Mouse (Mus musculus): ENCODE data around the gene Copz2. TPM values are rescaled to one million over a fixed set of nuclear protein-coding genes. Genes with fewer than 3 reads are reported as not detected.
"Not testable (repeated sequence)": the region's sequence is repeated elsewhere in the genome, so short reads cannot be mapped to it uniquely, and the experiment has no call there.

Gene Copz2
- 1 to 10 TPM; 5.5 to 7.8 TPM for total RNA-seq (2021)

GRCm38 (mm10) chr11:96849681-96850467 is at the start of gene Copz2:
Gene Copz2 (plus strand): TSS chr11:96849870.
- no peak for DNase-seq

DNA sequence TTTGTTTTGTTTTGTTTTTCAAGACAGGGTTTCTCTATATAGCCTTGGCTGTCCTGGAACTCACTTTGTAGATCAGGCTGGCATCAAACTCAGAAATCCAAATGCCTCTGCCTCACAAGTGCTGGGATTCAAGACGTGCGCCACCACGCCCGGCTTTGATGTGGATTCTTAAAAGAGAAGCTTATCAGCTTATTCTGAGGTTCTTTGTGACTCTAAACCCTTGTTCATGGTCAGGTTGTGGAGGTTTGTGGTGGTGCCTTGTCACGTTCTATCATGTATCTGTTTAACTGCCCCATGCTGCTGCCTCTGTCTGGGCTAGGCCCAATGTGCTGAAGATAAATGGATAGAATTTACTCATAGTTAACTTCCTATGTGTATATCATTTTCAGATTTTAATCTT is 44.1 kb upstream of the Copz2 start:
- DNase-seq = no peak

- DNase-seq = no peak
Observed at GRCm38 (mm10) chr11:96808066-96808465, 41.6 kb upstream of the Copz2 start.

DNA sequence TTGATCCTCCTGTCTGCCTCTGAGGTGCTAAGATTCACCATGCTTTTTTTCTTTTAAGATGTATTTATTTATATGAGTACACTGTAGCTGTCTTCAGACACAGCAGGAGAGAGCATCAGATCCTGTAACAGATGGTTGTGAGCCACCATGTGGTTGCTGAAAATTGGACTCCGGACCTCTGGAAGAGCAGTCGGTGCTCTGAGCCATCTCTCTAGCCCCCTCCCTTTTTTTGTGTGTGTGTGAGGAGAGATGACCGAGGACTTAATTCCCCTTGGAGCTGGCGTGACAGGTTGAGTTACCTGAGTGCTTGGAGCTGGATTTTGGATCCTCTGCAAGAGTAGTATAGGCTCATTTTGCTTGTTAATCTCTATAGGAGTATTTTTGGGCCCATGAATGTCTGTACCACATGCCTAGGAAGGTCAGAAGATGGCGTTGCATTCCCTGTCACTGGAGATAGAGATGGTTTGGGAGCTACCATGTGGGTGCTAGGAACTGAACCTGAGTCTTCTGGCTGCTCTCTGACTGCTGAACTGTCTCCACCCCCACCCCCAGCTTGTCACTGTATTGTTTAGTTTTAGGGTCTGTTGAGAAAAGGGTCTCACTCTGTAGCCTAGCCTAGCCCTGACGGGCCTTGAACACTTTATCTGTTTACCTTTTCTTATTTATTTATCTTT is 40.0 kb upstream of the Copz2 start:
- no peak for DNase-seq

DNA sequence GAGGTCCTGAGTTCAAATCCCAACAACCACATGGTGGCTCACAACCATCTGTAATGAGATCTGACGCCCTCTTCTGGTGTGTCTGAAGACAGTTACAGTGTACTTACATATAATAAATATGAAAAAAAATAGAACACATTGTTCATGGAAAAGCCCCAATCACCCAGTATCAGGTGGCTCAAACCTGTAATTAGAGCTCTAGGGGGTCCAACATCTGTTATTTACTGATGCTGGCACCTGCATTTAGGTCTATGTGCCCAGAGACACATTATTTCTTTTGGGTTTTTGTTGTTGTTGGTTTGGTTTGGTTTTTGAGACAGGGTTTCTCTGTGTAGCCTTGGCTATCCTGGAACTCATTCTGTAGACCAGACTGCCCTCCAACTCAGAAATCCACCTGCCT is 38.5 kb upstream of the Copz2 start:
- not testable (repeated sequence) for DNase-seq

DNA sequence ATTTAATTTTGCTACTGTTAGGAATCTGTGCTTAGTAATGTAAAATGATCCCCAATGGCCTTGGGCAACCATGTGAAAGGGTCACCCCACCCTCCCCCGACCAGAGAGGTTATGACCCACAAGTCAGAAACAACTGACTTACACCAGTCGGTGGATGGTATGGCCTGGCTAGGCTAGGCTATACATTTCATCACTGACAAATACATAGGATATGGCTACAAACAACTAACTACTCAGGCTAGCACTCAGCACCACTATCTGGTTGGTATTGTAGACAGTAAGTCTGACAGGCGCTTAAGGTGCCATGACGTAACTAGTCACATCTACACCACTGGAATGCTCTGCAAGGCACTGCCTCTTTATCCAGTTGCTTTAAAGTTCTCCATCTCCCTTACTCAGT is 36.2 kb upstream of the Copz2 start:
- DNase-seq = no peak

- DNase-seq = no peak
Observed at GRCm38 (mm10) chr11:96813920-96814319, 35.8 kb upstream of the Copz2 start.

DNA sequence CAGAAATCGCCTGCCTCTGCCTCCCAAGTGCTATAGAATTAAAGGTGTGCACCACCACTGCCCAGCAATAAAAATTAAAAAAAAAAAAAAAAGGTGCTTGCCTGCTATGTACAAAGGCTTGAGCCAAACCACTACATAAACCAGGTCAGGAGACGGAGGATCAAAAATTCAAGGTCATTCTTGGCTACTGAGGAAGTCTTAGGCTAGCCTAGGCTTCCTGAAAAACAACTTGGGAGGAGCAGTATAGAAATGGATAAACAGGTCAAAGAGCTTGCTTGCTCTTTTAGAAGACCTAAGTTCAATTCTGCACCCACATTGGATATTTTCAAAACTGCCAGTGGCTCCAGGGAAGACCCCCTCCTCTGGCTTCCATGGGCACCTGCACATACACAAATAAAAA is 35.2 kb upstream of the Copz2 start:
- DNase-seq = no peak

- DNase-seq = no peak
Observed at GRCm38 (mm10) chr11:96815895-96816294, 33.8 kb upstream of the Copz2 start.

- no peak for DNase-seq
Observed at GRCm38 (mm10) chr11:96816494-96816893, 33.2 kb upstream of the Copz2 start.

DNA sequence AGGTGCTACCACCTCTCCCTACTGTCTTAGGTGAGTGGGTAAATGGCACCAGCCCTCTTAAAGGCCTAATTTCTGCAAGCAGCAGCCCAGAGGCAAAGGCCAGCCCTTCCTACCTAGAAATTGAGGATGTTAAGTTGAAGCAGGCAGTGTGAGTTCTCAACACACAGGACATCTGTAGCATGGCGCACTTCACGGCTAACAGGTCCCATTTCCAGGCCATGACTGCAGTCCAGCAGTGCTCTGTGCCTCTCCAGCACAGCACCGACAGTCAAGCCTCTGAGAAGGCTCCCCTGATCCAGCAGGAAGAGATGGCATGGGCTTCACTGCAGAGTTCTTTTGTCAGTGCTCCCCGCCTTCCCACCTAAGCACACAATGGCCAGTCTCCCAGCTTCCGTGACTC is 32.7 kb upstream of the Copz2 start:
- no peak for DNase-seq

DNA sequence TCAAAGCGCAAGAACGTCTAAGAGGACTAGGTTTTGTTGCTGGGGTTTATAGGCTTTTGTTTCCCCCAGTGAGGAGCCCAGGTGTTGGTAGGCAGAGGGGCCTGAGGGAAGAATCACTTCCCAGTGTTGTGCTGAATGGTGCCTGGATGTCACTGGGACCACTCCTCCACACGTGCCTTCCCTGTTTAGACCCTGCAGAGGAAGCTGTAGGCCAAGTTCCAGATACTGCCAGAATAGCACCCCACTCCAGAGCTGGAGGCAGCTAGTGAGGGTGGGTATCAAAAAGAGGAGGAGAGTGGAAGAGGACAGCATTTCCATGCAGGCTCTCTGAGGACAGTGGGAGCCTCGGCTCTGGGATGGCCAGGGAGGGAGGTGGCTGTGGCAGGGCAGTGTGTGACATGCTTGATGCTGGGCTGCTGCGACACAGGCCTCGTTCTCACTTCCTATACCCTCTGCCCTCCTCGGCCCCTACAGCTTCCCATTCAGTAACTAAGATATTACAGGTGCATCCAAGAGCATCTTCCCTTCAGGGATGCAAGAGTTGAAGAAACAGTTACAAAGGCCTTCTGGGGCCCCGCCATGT is 31.5 kb upstream of the Copz2 start:
- no peak for DNase-seq

DNA sequence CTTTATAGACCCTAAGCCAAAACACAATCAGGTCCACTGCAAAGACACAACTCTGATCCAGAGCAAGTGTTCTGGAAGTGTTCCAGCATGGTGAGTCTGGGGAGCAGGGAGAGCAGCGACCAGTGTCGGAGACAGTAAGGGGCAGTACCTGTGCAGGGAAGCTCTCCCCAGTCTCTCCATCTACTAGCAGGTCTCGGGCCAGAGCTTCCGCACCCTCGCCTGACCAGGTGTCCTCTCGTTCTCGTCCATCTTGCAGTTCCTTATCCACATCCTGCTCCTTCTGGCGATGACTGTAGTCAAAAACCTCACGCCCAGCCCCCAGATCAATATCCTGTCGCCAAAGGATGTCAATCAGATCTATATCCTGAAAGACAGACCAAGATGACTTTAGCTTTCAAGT is 27.7 kb upstream of the Copz2 start:
- no peak for DNase-seq

DNA sequence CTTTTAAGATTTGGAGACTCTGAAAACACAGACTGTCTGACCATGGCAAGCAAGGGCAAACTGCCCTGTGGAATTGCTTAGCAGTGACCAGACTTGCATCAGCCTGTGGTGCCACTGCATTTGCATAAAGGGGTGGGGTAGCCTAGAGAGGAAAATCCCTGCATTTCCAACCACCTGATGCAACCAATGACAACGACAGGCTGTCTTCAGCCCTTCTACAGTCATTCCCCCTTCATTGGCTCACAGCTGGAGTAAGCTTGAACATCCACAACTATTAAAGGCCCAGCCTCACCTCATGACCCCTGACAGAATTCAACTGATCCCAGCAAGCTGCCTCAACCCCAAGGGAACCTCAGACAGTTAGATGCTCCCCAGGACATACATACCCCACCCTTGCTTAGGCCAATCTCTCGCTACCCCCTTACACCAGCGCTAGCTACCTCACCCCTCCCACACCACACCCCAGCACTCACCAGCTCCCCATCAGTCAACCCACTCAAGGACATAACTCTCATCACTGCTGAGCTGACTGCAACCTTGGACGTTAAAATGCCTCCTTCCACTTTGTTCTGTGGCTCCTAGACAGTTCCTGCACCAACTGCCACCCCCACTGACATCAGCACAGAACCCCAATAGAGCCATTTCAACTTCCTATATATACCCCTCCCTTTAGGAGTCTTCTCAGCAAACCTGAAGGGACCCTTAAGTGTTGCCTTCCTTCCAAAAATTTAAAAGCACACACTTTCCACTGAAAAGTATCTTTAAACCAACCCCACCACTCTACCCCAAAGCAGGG is 26.8 kb upstream of the Copz2 start:
- no peak for DNase-seq

- DNase-seq = no peak
Observed at GRCm38 (mm10) chr11:96823471-96823837, 26.2 kb upstream of the Copz2 start.

DNA sequence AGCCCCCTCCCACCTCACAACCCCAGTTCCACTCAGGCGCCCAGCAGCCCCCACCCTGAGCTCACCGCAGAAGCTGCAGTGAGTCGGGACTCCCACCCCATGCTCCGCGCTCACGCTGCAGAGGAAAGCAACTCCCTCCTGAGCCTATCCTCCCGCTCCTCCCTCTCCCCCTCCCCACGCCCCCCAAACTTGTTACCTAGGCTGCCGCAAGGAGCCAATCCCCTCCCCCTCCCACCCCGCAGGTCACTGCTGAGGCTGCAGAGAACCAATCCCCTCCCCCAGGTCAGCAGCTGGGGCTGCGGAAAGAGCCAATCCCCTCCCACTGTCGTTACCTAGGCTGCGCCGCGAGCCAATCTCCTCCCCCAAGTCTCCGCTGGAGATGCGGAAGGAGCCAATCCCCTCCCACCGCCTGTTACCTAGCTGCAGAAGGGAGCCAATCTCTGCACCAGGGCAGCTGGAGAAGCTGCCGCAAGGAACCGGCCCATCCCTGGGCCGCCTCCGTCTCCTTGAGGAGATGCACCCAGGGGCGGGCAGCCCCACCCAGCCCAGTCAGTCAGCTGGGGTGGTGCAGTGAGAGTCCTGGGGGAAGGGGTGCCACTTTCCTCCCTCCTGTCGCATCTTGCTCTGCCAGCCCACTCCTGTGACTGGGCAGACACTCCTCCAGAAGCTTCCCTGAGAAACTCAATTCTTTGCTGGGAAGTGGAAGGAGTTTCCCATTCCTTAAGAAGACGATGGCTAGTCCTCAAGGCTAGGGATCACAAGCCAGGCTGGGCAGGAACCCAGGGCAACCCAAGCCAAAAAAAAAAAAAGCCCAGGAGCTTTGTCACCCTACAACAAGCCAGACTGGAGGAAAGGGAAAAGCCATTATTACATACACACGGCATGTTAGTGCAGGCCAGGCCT is 25.5 kb upstream of the Copz2 start:
- peak; percentile 81 to 87 for DNase-seq

DNA sequence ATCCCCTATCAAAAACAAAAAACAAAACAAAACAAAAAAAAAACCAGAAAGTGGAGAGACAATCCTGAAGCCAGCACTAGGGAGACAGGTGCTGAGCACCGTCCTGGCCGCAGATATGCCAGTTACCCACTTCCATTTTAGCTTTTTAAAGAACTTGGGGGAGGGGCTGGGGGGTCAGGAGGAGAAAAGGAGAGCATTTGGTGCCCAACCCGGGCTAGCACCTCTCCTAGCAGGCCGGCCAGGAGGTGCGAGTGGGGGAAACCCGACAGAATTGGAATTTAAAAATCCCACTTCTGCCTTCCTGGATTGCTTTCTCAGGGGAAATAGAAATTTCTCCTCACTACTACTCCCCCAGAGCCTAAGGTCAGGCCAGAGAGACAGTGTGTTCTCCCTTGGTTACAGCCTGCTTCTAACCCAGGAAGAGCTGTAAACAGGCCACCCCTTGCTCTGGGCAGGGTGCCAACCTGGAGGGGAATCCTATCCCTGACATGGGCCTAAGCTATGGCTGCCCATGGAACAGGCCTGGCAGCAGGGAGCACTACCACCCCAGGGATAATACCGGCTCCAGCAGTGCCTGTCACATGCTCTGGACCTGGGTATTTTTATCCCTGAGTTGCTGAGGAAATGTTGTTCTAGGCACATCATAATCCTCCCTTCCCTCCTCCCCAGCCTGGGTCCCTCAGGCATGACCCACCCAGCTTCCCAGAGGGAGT is 24.7 kb upstream of the Copz2 start:
- DNase-seq = no peak

GRCm38 (mm10) chr11:96826481-96826880 is 23.2 kb upstream of the Copz2 start:
- no peak for DNase-seq

DNA sequence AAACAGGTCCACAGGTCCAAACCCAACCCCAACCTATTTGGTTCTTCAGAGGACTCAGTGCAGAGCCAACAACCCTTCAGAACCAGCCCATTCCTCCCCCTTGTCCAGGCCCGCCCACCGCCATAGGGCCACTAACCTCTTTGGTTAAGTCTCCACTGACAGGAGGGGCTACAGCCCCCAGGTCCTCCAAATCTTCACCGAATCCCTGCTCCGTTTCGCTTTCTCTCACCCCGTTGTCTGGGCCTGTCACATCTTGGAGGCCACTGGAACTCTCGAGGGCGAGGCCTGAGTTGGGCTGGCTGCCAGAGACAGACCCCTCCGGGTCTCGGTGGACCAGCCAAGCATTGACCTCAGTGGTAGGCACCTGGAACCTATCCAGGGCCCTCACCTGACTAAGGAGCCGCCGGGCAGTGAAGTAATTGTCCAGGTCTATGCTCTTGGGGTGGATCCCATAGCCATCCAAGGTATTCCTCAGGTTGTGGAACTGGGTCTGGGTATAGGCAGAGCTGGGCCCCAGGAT is 22.5 kb upstream of the Copz2 start:
- DNase-seq = no peak

DNA sequence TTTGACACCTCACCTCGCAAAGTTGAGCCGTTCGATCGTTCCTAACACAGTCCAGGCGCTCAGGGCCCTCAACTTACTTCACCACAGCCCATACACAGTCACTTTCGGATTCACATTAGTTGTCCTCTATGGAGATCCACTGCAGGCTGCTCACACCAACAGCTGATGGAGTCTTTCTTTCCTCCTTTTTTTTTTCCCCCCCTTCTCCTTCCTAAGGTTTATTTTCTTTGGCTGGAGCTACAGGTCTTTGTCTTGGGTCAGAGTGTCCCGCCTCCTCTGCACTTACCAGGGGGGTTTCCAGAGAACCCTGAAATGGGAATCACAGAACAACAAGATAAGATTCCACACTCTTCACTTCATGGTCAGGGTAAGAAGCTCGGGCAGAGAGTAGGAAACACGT is 21.8 kb upstream of the Copz2 start:
- DNase-seq = no peak

DNA sequence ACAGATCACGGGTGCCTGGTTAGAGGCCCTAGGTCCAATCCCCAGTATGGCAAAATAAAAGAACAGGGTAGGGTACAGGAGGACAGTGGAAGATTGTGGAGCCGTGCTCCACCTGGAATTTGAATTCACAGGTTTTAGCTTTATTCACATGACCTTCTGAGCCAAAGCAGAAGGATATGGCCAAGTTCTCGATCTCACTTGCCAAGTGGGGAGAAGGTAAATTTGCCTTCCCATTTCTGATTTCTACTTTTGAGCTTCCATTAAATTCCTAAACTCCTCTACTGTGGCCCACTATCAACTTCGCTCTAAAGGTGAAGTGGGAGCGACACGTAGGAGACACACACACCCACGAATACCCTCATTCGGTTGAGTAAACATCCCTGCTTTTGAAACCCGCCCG is 20.8 kb upstream of the Copz2 start:
- DNase-seq = no peak
